Mouse (Mus musculus): ENCODE data around the gene Olfr250. TPM values are rescaled to one million over a fixed set of nuclear protein-coding genes. Genes with fewer than 3 reads are reported as not detected.
"Not testable (repeated sequence)": the region's sequence is repeated elsewhere in the genome, so short reads cannot be mapped to it uniquely, and the experiment has no call there.

The Olfr250 gene
- total RNA-seq (2021): not detected

- DNase-seq: no peak
Measured at GRCm38 (mm10) chr9:38366596-38366995, at the start of gene Olfr250. TSS of gene Olfr250 (plus strand) at chr9:38366896.

GRCm38 (mm10) chr9:38328760-38329159 is 37.9 kb upstream of the Olfr250 start, which contains the start of gene Olfr25:
TSS of gene Olfr25 (plus strand) at chr9:38329060.
- DNase-seq: no peak

DNA sequence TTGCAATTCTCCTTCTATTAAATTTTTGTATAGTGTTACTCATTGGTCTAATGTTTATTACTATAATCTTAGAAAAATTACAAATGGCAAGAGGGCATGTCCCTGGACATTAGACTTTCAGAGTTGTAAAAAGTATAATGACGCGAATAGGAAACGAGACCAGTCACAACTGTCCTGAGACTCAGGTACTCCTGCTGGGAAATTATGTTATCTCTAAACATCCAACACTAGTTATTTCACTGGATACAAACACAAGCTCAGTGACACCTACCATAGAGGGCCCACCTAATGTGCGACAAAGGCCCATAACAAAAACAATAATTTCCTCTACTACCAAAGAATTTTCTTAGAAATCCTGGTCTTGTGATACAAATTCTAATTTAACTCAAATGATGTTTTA is 18.6 kb upstream of the Olfr250 start, which contains the start of gene Olfr898:
Gene Olfr898, plus strand, starts transcription at position 301 of the 400 bp plus-strand sequence.
- DNase-seq: no peak

GRCm38 (mm10) chr9:38376786-38377185 is 10.1 kb downstream of the Olfr250 start, which contains the start of gene Olfr251:
TSS of gene Olfr251 (plus strand) at chr9:38377086.
- DNase-seq: no peak

DNA sequence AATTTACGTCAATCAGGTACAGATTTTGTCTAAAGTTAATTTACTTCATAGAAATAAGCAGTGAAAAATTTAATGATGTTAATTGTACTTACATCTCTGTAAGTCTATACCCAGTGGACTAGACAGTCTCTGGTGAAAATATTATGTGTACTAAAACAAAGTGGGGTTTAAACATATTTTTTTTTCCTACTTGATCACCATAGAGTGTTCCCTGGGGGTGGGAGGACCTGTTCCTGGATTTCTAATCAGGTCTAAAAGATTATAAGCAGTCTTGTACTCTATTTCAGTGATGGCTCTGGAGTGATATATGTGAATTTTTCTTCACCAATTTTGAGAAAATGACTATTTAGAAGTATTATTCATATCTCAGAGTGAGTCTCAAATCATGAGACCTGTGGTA is 34.7 kb downstream of the Olfr250 start, which contains the start of gene Olfr147:
Gene Olfr147, plus strand, starts transcription at position 301 of the 400 bp plus-strand sequence.
- DNase-seq: no peak

DNA sequence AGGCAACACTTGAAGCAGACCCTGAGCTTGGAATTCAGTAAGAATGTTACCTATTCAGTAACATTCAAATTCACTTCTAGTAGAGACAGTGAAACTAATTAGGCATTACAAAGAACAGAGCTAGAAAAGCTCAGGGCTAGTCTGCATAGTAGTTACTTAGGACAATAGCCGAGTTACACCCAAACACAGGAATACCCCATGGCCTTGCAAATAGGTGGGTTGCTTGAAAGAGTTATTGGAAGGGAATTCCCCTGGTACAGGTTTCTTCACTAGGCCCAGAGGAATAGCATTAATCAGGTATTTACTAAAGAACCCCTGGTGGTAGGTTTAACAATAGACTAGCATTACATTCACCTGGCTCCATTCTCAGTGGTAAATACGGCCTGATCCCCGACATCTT is 40.8 kb downstream of the Olfr250 start:
- not testable (repeated sequence) for DNase-seq

DNA sequence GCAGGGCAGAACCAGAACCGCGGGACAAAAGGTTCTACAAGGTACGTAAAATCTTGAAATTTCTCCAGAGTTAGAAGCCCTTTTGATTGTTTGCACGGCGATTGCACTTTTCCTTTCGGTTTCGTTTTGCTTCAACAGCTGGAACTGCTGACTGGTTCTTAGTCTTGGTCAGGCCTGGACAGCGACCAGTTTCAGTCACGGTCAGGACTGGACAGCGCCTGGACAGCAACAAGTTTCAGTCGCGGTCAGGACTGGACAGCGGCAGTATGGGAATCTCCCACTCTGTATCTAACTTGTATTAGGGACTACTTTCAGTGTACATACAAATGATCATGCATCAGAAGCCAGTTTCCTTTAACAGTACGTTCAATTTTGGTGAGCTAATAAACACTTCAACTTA is 46.8 kb downstream of the Olfr250 start:
- not testable (repeated sequence) for DNase-seq

Other genes with a start within 250 kb of the Olfr250 start
- gene Olfr890, start 224.4 kb upstream of the Olfr250 start, total RNA-seq (2021): not detected
- gene Olfr891, start 186.1 kb upstream of the Olfr250 start, total RNA-seq (2021): not detected
- not detected for gene Olfr893, start 158.5 kb upstream of the Olfr250 start, total RNA-seq (2021)
- not detected for gene Olfr894, start 148.8 kb upstream of the Olfr250 start, total RNA-seq (2021)
- gene Olfr143, start 114.1 kb upstream of the Olfr250 start, total RNA-seq (2021): not detected
- not detected for gene Olfr895, start 99.0 kb upstream of the Olfr250 start, total RNA-seq (2021)
- not detected for gene Olfr896-ps1, start 75.8 kb upstream of the Olfr250 start, total RNA-seq (2021)
- gene Olfr25, start 37.8 kb upstream of the Olfr250 start, total RNA-seq (2021): not detected
- gene Olfr898, start 18.5 kb upstream of the Olfr250 start, total RNA-seq (2021): not detected
- not detected for gene Olfr251, start 10.2 kb downstream of the Olfr250 start, total RNA-seq (2021)
- gene Olfr147, start 34.8 kb downstream of the Olfr250 start, total RNA-seq (2021): not detected
- gene Olfr901, start 62.6 kb downstream of the Olfr250 start, total RNA-seq (2021): not detected
- gene Olfr902, start 80.8 kb downstream of the Olfr250 start, total RNA-seq (2021): not detected
- not detected for gene Olfr904, start 96.2 kb downstream of the Olfr250 start, total RNA-seq (2021)
- not detected for gene Olfr905, start 104.2 kb downstream of the Olfr250 start, total RNA-seq (2021)
- gene Olfr906, start 120.2 kb downstream of the Olfr250 start, total RNA-seq (2021): not detected
- not detected for gene Olfr907, start 128.9 kb downstream of the Olfr250 start, total RNA-seq (2021)
- not detected for gene Olfr911-ps1, start 154.7 kb downstream of the Olfr250 start, total RNA-seq (2021)
- not detected for gene Olfr910, start 171.0 kb downstream of the Olfr250 start, total RNA-seq (2021)
- not detected for gene Olfr912, start 213.3 kb downstream of the Olfr250 start, total RNA-seq (2021)
- not detected for gene Olfr913, start 225.9 kb downstream of the Olfr250 start, total RNA-seq (2021)
- not detected for gene Olfr914, start 238.2 kb downstream of the Olfr250 start, total RNA-seq (2021)

Measured in layer of hippocampus, postnatal 36 days (tissue).